13 mouse cellular contexts compared by ENCODE assay signal in the genomic region with DNA sequence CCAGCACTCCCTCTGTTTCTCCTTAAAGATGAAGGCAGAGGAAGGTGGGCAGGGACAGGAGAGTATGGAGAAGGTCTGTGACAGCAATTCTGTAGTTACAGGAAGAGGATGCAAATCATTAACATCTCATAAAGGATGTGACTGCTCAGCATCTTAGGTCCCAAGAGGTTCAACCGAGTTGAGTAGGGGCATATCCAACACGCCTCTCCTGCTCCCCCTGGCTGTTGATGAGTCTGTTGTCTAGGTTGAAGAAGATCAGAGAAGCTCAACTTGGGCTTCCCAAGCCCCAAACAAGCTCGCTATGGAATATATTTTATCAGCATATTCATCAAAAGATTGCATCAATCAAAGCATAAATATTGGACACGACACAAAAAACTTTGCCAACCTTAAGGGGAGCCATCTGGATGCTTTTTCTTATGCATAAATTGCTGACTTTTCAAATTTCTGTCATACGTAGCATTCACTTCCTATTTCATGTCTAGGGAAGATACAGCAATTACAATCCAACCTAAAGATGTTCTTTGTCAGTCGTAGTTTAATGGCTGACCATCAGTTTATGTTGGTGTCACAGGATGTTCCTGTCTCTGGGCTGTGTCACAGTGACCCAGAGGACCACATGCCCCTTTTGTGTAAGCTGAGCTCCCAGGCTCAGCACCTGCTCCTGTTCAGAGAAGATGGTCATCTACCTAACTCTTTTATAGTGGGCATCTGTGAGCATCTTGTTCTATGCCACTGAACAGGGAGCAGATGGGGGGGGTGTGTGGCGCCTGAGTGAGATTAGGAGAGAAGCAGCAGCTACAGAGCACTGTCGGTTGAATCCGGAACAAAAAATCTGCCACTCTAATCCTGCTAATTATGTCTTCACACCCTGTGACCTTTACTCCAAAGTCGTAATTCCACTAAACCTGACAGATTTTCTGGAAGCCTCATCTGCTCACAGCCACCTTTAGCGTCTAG.
A peak's percentile ranks its signal among the peaks of the same experiment; 100 is the strongest.
DNase-seq lines count a peak whose midpoint lies in the region; ATAC-seq and TF ChIP-seq lines count a peak whose summit lies in the region.
"Had no signal": no experiment of that assay in that cellular context is flagged by ENCODE, and none has a peak within 500 bp of the region (broad histone marks: within the 10 kb centered on the region; RNA-seq: fewer than 3 reads in every experiment).

No protein-coding gene starts in this region.

- no peak overlapping the region for H3K4me3 ChIP-seq in heart, embryonic 10.5 days
- no peak overlapping the region for H3K4me3 ChIP-seq in forebrain, embryonic 16.5 days (replicated peaks; ENCODE audit: low read length)
- H3K4me3 ChIP-seq in kidney, adult 2 months (ENCODE audit: insufficient read depth, low read depth, low read length), result no peak overlapping the region
- H3K4me3 ChIP-seq: embryonic facial prominence, embryonic 12.5 days; heart, embryonic 13.5 days; limb, embryonic 10.5 days; liver, embryonic 12.5 days; neural tube, embryonic 13.5 days had no signal

- H3K9ac ChIP-seq in forebrain, embryonic 16.5 days (replicated peaks; ENCODE audit: low read depth, low read length), result no peak overlapping the region
- H3K9ac ChIP-seq: embryonic facial prominence, embryonic 12.5 days; heart, embryonic 13.5 days; liver, embryonic 12.5 days; neural tube, embryonic 13.5 days had no signal

- DNase-seq in heart, embryonic 10.5 days (ENCODE audit: low spot score), result peak; percentile 41
- DNase-seq in heart, postnatal 4 days, result no peak
- DNase-seq in spleen, adult 18-20 months, result peak; percentile 21 to 43
- DNase-seq in spleen, postnatal 14 days (ENCODE audit: low spot score in 2 of 2), result no peak
- no peak for DNase-seq in kidney, adult 2 months
- no peak for DNase-seq in left cerebral cortex, postnatal 14 days (ENCODE audit: low spot score in 2 of 2)

- ATAC-seq in forebrain, embryonic 16.5 days, result peak; percentile 73
- ATAC-seq: CD4-positive, CD25-positive, alpha-beta regulatory T cell, adult 4 months had no signal

- H3K4me1 ChIP-seq in heart, embryonic 10.5 days, result peaks cover 8% of the 10 kb centered on the region; the same call in 1 of the 2 replicates
- peaks cover 11% of the 10 kb centered on the region for H3K4me1 ChIP-seq in forebrain, embryonic 16.5 days (replicated peaks; ENCODE audit: control insufficient read depth, insufficient read depth, low read length)
- no peaks in the 10 kb centered on the region for H3K4me1 ChIP-seq in kidney, adult 2 months (ENCODE audit: control insufficient read depth, insufficient read depth, low read length)
- H3K4me1 ChIP-seq: embryonic facial prominence, embryonic 12.5 days; liver, embryonic 12.5 days had no signal

- peaks cover 4% of the 10 kb centered on the region; the same call in 1 of the 2 replicates for H3K9me3 ChIP-seq in heart, embryonic 10.5 days
- peaks cover 4% of the 10 kb centered on the region; the same call in 1 of the 2 replicates for H3K9me3 ChIP-seq in forebrain, embryonic 16.5 days (ENCODE audit: control insufficient read depth, low read length)
- H3K9me3 ChIP-seq: embryonic facial prominence, embryonic 12.5 days; limb, embryonic 10.5 days; liver, embryonic 12.5 days had no signal

- 75% methylated on average over 11 of the region's 11 CpGs for WGBS in heart, embryonic 10.5 days
- WGBS in forebrain, embryonic 16.5 days, result 56% methylated on average over 11 of the region's 11 CpGs
- 65% methylated on average over 11 of the region's 11 CpGs for WGBS in kidney, adult 2 months

- H3K27ac ChIP-seq in heart, embryonic 10.5 days, result no peak overlapping the region
- peak overlapping the region; percentile 86 for H3K27ac ChIP-seq in forebrain, embryonic 16.5 days (ENCODE audit: low read length)
- H3K27ac ChIP-seq in kidney, adult 2 months (ENCODE audit: insufficient read depth, low read depth, low read length), result no peak overlapping the region
- H3K27ac ChIP-seq: embryonic facial prominence, embryonic 12.5 days; heart, embryonic 13.5 days; limb, embryonic 10.5 days; liver, embryonic 12.5 days; neural tube, embryonic 13.5 days had no signal

- no peaks in the 10 kb centered on the region for H3K36me3 ChIP-seq in heart, embryonic 10.5 days
- no peaks in the 10 kb centered on the region for H3K36me3 ChIP-seq in forebrain, embryonic 16.5 days (ENCODE audit: control insufficient read depth, insufficient read depth)
- no peaks in the 10 kb centered on the region for H3K36me3 ChIP-seq in kidney, adult 2 months (ENCODE audit: control insufficient read depth, insufficient read depth, low read length)
- H3K36me3 ChIP-seq: embryonic facial prominence, embryonic 12.5 days; heart, embryonic 13.5 days; limb, embryonic 10.5 days; liver, embryonic 12.5 days; neural tube, embryonic 13.5 days had no signal

- TF ChIP-seq POLR2A in kidney, adult 2 months (IDR thresholded peaks at IDR 0.05; ENCODE audit: low read depth, low read length), result no peak

- intact Hi-C loops in left cerebral cortex, postnatal 14 days (cut with DNase I), result no loop called here

- H3K4me2 ChIP-seq in forebrain, embryonic 16.5 days (ENCODE audit: low read length), result no peak overlapping the region
- H3K4me2 ChIP-seq: embryonic facial prominence, embryonic 12.5 days; liver, embryonic 12.5 days had no signal

- TF ChIP-seq CTCF in kidney, adult 2 months (conservative IDR thresholded peaks at IDR 0.05; ENCODE audit: insufficient read depth, insufficient read length, low read depth, low read length), result no peak

- 0 out of 2 replicates have a peak, but pooled peaks cover 3% of the 10 kb centered on the region for H3K27me3 ChIP-seq in heart, embryonic 10.5 days (ENCODE audit: insufficient read depth, poor library complexity, severe bottlenecking)
- no peaks in the 10 kb centered on the region for H3K27me3 ChIP-seq in forebrain, embryonic 16.5 days (replicated peaks; ENCODE audit: control insufficient read depth, insufficient read depth, low read length)
- H3K27me3 ChIP-seq in kidney, adult 2 months (replicated peaks; ENCODE audit: control insufficient read depth, insufficient read depth, low read length), result 0 out of 2 replicates have a peak, but pooled peaks cover 1% of the 10 kb centered on the region
- H3K27me3 ChIP-seq: embryonic facial prominence, embryonic 12.5 days; heart, embryonic 13.5 days; liver, embryonic 12.5 days; neural tube, embryonic 13.5 days had no signal

Comparison
In these comparisons a context has a peak if more than half of its experiments do, and no peak if none do; other contexts are left out.
1. DNase-seq: peak in heart, embryonic 10.5 days (single experiment) and spleen, adult 18-20 months (2 of 2); none in heart, postnatal 4 days (single experiment), spleen, postnatal 14 days (0 of 2), kidney, adult 2 months (single experiment) and left cerebral cortex, postnatal 14 days (0 of 2).